Mouse (Mus musculus) frontal cortex, postnatal 10 days (tissue): Measurements from ENCODE around the gene Camkk2.

Experiments used
- DNase-seq, 2 experiments: peaks; one replicate each; pipeline ENCODE4 v3.0.0; 2022; ENCODE audit warnings: low spot score in 2 of 2, mixed read lengths in 1 of 2

Gene Camkk2

GRCm38 (mm10) chr5:122779277-122779834 is at the start of gene Camkk2:
Camkk2 (minus strand) TSS chr5:122779409.
- peak; percentile 75 to 82 for DNase-seq

- DNase-seq = no peak
Observed at GRCm38 (mm10) chr5:122825099-122825498, 45.9 kb upstream of the Camkk2 start.

- DNase-seq = no peak
Observed at GRCm38 (mm10) chr5:122824450-122824849, 45.2 kb upstream of the Camkk2 start.

GRCm38 (mm10) chr5:122823976-122824375 is 44.8 kb upstream of the Camkk2 start:
- DNase-seq = no peak

- no peak for DNase-seq
Observed at GRCm38 (mm10) chr5:122822441-122822840, 43.2 kb upstream of the Camkk2 start.

GRCm38 (mm10) chr5:122821524-122821885 is 42.3 kb upstream of the Camkk2 start:
- no peak for DNase-seq

- DNase-seq = peak; percentile 90 to 93
Observed at GRCm38 (mm10) chr5:122820777-122821523, 41.7 kb upstream of the Camkk2 start, which contains the start of gene Anapc5. Anapc5 (minus strand) TSS chr5:122821339.

- no peak for DNase-seq
Observed at GRCm38 (mm10) chr5:122812699-122813098, 33.5 kb upstream of the Camkk2 start.

- DNase-seq = peak; percentile 28 to 60
Observed at GRCm38 (mm10) chr5:122811364-122812079, 32.3 kb upstream of the Camkk2 start.

- no peak for DNase-seq
Observed at GRCm38 (mm10) chr5:122805503-122805902, 26.3 kb upstream of the Camkk2 start.

GRCm38 (mm10) chr5:122802706-122803105 is 23.5 kb upstream of the Camkk2 start:
- DNase-seq = no peak

- no peak for DNase-seq
Observed at GRCm38 (mm10) chr5:122801684-122802083, 22.5 kb upstream of the Camkk2 start.

- DNase-seq = no peak
Observed at GRCm38 (mm10) chr5:122800345-122801010, 21.3 kb upstream of the Camkk2 start.

- DNase-seq = no peak
Observed at GRCm38 (mm10) chr5:122799379-122800344, 20.5 kb upstream of the Camkk2 start.

- peak; percentile 59 to 70 for DNase-seq
Observed at GRCm38 (mm10) chr5:122798557-122799378, 19.6 kb upstream of the Camkk2 start.

- DNase-seq = no peak
Observed at GRCm38 (mm10) chr5:122797866-122798265, 18.7 kb upstream of the Camkk2 start.

- DNase-seq = no peak
Observed at GRCm38 (mm10) chr5:122788696-122789095, 9.5 kb upstream of the Camkk2 start.

GRCm38 (mm10) chr5:122786035-122786819 is 7.0 kb upstream of the Camkk2 start:
- no peak for DNase-seq

- DNase-seq = no peak
Observed at GRCm38 (mm10) chr5:122783726-122784406, 4.7 kb upstream of the Camkk2 start.
